Mouse (Mus musculus) central nervous system, embryonic 18 days (tissue): ENCODE data around the gene C130073F10Rik. TPM values are rescaled to one million over a fixed set of nuclear protein-coding genes. Genes with fewer than 3 reads are reported as not detected.

ENCODE experiments used
- polyA plus RNA-seq: library from polyadenylated mRNA; depleted of rRNA; stranded (reverse); fragments of >200 nt; gene quantifications from 2 replicates; pipeline ENCODE4 v1.2.3, GENCODE M21; 2012; rRNA removed

Gene C130073F10Rik
- not detected in 2 replicates for polyA plus RNA-seq

DNA sequence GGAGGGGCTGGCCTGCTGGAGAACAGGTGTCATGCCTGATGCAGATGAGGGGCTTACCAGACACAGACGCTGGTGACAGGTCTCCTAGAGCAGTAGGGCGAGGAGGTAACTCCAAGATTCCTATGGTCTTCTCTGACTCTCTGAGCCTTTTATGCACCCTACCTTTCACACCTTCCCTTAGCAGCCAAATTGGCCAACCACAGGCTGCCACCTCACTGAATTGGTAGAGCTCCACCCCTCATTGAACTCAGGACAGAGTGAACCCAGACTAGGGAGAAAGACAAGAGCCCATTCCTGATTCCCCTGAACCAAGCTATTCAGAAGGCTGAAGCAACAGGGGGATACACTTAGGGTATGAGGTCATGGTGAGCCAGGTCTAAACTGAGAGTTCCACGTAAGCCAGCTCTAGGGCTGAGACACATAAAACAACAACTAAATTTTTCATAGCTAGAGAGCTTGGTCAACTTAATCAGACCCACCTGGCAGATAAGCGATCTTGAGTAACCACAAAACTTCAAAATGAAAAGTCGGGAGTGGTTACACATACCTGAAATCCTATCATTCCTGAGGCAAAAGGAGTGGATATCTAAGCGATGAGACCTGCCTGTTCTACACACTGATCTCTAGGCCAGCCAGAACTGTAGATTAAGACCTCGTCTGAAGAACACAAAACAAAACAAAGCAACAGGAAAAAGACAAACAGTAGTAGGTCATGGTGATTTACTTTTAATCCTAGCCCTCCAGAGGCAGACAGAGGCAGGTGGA is at the start of gene C130073F10Rik:
Gene C130073F10Rik (minus strand): TSS at position 134 of the 765 bp plus-strand sequence.

GRCm38 (mm10) chr4:101940107-101940506 is 46.5 kb upstream of the C130073F10Rik start, which contains the start of gene Gm12794:
Gene Gm12794 (plus strand): TSS chr4:101940407.

DNA sequence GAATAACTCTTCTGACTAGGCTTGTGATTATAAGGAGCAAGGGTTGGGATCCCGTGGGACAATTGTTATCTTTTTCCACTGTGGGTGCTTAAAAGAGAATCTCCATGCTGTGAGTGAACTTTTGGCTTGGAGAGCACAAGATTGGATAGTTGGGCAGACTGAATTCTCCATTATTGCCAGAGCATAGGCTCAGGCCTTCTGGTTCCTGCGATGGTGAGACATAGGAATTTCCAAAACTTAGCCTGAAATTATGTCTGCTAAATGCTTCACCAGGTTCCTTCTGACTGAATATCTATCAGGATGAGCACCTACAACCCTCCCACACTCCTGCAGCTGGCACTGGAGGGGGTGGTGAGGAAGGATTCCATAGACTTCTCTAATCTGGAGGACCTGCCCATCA is 15.2 kb upstream of the C130073F10Rik start, which contains the start of gene Gm12800:
Gene Gm12800 (plus strand): TSS at position 301 of the 400 bp plus-strand sequence.

GRCm38 (mm10) chr4:101843923-101844322 is 49.7 kb downstream of the C130073F10Rik start, which contains the start of gene B020004J07Rik:
Gene B020004J07Rik (minus strand): TSS chr4:101844023.

Other genes with a start within 250 kb of the C130073F10Rik start
- 92.4 and 92.7 TPM in 2 replicates for gene Leprot, start 246.1 kb downstream of the C130073F10Rik start, polyA plus RNA-seq
- gene Lepr, start 176.4 kb downstream of the C130073F10Rik start, polyA plus RNA-seq, result 2.3 and 2.8 TPM in 2 replicates
- gene B020004J07Rik, start 49.8 kb downstream of the C130073F10Rik start, polyA plus RNA-seq, result not detected in 2 replicates
- gene Gm12800, start 15.3 kb upstream of the C130073F10Rik start, polyA plus RNA-seq, result not detected in 2 replicates
- gene Gm12794, start 46.6 kb upstream of the C130073F10Rik start, polyA plus RNA-seq, result not detected in 2 replicates
- not detected in 2 replicates for gene Gm12790, start 87.3 kb upstream of the C130073F10Rik start, polyA plus RNA-seq
- gene Gm12789, start 92.8 kb upstream of the C130073F10Rik start, polyA plus RNA-seq, result not detected in 2 replicates
- gene Pde4b, start 193.8 kb upstream of the C130073F10Rik start, polyA plus RNA-seq, result 46.3 and 46.5 TPM in 2 replicates